Mouse (Mus musculus): ENCODE data around the gene Wscd1. TPM values are rescaled to one million over a fixed set of nuclear protein-coding genes. Genes with fewer than 3 reads are reported as not detected.

The Wscd1 gene
- polyA plus RNA-seq (2015; fragmentation: Nextera tagmentation; extraction: Ambion mirVana) = 20.4 and 21.0 TPM in 2 replicates

GRCm38 (mm10) chr11:71749671-71750070, at the start of gene Wscd1:
Gene Wscd1, plus strand, starts transcription at chr11:71749920.
- ATAC-seq (replicated peaks; ENCODE audit: low FRiP score, low read depth) (no peak), DNase-seq (ENCODE audit: low spot score) (peak; percentile 61)
- peak within 1 kb of the TSS; percentile 58 for H3K4me3 ChIP-seq (replicated peaks; ENCODE audit: low read depth, low read length)
- H3K36me3 ChIP-seq (ENCODE audit: insufficient read depth, low read length) = no peaks in the 10 kb centered on the region
- no peaks in the 10 kb centered on the region for H3K9me3 ChIP-seq (replicated peaks; ENCODE audit: low read length)
- H3K4me1 ChIP-seq (replicated peaks; ENCODE audit: insufficient read depth, low read length) = peaks cover 5% of the 10 kb centered on the region; the same call in 1 of the 2 replicates
- peak; percentile 69 for TF ChIP-seq CTCF (IDR thresholded peaks at IDR 0.05; ENCODE audit: low read depth)
- H3K4me2 ChIP-seq (ENCODE audit: low read length) = peak within 1 kb of the TSS; percentile 95
- H3K27ac ChIP-seq = no peak within 1 kb of the TSS
- peaks cover 18% of the 10 kb centered on the region; the same call in 1 of the 2 replicates for H3K27me3 ChIP-seq (ENCODE audit: insufficient read depth, low read length)
- WGBS = 16% methylated on average over 5 of the region's 5 CpGs
- H3K9ac ChIP-seq (ENCODE audit: low read depth, low read length) = peak within 1 kb of the TSS; percentile 59

- Histone ChIP-seq H3K9ac (ENCODE audit: low read depth, low read length) (no peak overlapping the region), H3K27me3 (ENCODE audit: insufficient read depth, low read length) (no peaks in the 10 kb centered on the region), H3K36me3 (ENCODE audit: insufficient read depth, low read length) (no peaks in the 10 kb centered on the region), H3K4me3 (replicated peaks; ENCODE audit: low read depth, low read length) (no peak overlapping the region), H3K27ac (no peak overlapping the region), H3K4me1 (replicated peaks; ENCODE audit: insufficient read depth, low read length) (no peaks in the 10 kb centered on the region), H3K4me2 (ENCODE audit: low read length) (no peak overlapping the region), H3K9me3 (replicated peaks; ENCODE audit: low read length) (no peaks in the 10 kb centered on the region)
- 78% methylated on average over 3 of the region's 3 CpGs for WGBS
- no peak for ATAC-seq (replicated peaks; ENCODE audit: low FRiP score, low read depth)
- DNase-seq (ENCODE audit: low spot score) = no peak
- no peak for TF ChIP-seq CTCF (IDR thresholded peaks at IDR 0.05; ENCODE audit: low read depth)
These were observed 21.7 kb upstream of the Wscd1 start for GRCm38 (mm10) chr11:71728066-71728465.

GRCm38 (mm10) chr11:71729287-71729686, 20.4 kb upstream of the Wscd1 start:
- ATAC-seq (replicated peaks; ENCODE audit: low FRiP score, low read depth) = no peak
- no peak for TF ChIP-seq CTCF (IDR thresholded peaks at IDR 0.05; ENCODE audit: low read depth)
- DNase-seq (ENCODE audit: low spot score) = no peak
- no peaks in the 10 kb centered on the region for H3K36me3 ChIP-seq (ENCODE audit: insufficient read depth, low read length)
- no peaks in the 10 kb centered on the region for H3K27me3 ChIP-seq (ENCODE audit: insufficient read depth, low read length)
- H3K4me1 ChIP-seq (replicated peaks; ENCODE audit: insufficient read depth, low read length) = no peaks in the 10 kb centered on the region
- no peak overlapping the region for H3K4me2 ChIP-seq (ENCODE audit: low read length)
- no peaks in the 10 kb centered on the region for H3K9me3 ChIP-seq (replicated peaks; ENCODE audit: low read length)
- no peak overlapping the region for H3K4me3 ChIP-seq (replicated peaks; ENCODE audit: low read depth, low read length)
- no peak overlapping the region for H3K9ac ChIP-seq (ENCODE audit: low read depth, low read length)
- WGBS = 89% methylated on average over 3 of the region's 3 CpGs
- no peak overlapping the region for H3K27ac ChIP-seq

GRCm38 (mm10) chr11:71733771-71734170, 15.9 kb upstream of the Wscd1 start:
- 59% methylated on average over 4 of the region's 4 CpGs for WGBS

GRCm38 (mm10) chr11:71737106-71737505, 12.6 kb upstream of the Wscd1 start:
- Histone ChIP-seq H3K27me3 (ENCODE audit: insufficient read depth, low read length) (no peaks in the 10 kb centered on the region), H3K4me3 (replicated peaks; ENCODE audit: low read depth, low read length) (no peak overlapping the region), H3K4me1 (replicated peaks; ENCODE audit: insufficient read depth, low read length) (no peaks in the 10 kb centered on the region), H3K4me2 (ENCODE audit: low read length) (no peak overlapping the region), H3K27ac (no peak overlapping the region), H3K9ac (ENCODE audit: low read depth, low read length) (no peak overlapping the region), H3K9me3 (replicated peaks; ENCODE audit: low read length) (no peaks in the 10 kb centered on the region), H3K36me3 (ENCODE audit: insufficient read depth, low read length) (no peaks in the 10 kb centered on the region)
- no peak; the same call in 1 of the 2 replicates for ATAC-seq (replicated peaks; ENCODE audit: low FRiP score, low read depth)
- TF ChIP-seq CTCF (IDR thresholded peaks at IDR 0.05; ENCODE audit: low read depth) = peak; percentile 76
- 32% methylated on average over 5 of the region's 5 CpGs for WGBS
- peak; percentile 68 for DNase-seq (ENCODE audit: low spot score)

More at GRCm38 (mm10) chr11:71733771-71734170, 15.9 kb upstream of the Wscd1 start:
- Histone ChIP-seq H3K4me1 (replicated peaks; ENCODE audit: insufficient read depth, low read length) (no peaks in the 10 kb centered on the region), H3K27ac (no peak overlapping the region), H3K4me2 (ENCODE audit: low read length) (no peak overlapping the region), H3K27me3 (ENCODE audit: insufficient read depth, low read length) (no peaks in the 10 kb centered on the region), H3K9ac (ENCODE audit: low read depth, low read length) (no peak overlapping the region), H3K9me3 (replicated peaks; ENCODE audit: low read length) (no peaks in the 10 kb centered on the region), H3K36me3 (ENCODE audit: insufficient read depth, low read length) (no peaks in the 10 kb centered on the region), H3K4me3 (replicated peaks; ENCODE audit: low read depth, low read length) (no peak overlapping the region)
- TF ChIP-seq CTCF (IDR thresholded peaks at IDR 0.05; ENCODE audit: low read depth) = no peak
- DNase-seq (ENCODE audit: low spot score) = no peak
- ATAC-seq (replicated peaks; ENCODE audit: low FRiP score, low read depth) = no peak

GRCm38 (mm10) chr11:71738501-71739045, 11.1 kb upstream of the Wscd1 start:
- H3K27ac ChIP-seq = no peak overlapping the region
- H3K9ac ChIP-seq (ENCODE audit: low read depth, low read length) = no peak overlapping the region
- no peak for ATAC-seq (replicated peaks; ENCODE audit: low FRiP score, low read depth)
- no peaks in the 10 kb centered on the region for H3K4me1 ChIP-seq (replicated peaks; ENCODE audit: insufficient read depth, low read length)
- no peak overlapping the region for H3K4me3 ChIP-seq (replicated peaks; ENCODE audit: low read depth, low read length)
- H3K27me3 ChIP-seq (ENCODE audit: insufficient read depth, low read length) = no peaks in the 10 kb centered on the region
- TF ChIP-seq CTCF (IDR thresholded peaks at IDR 0.05; ENCODE audit: low read depth) = no peak
- no peaks in the 10 kb centered on the region for H3K36me3 ChIP-seq (ENCODE audit: insufficient read depth, low read length)
- H3K4me2 ChIP-seq (ENCODE audit: low read length) = no peak overlapping the region
- no peak for DNase-seq (ENCODE audit: low spot score)
- H3K9me3 ChIP-seq (replicated peaks; ENCODE audit: low read length) = no peaks in the 10 kb centered on the region
- 57% methylated on average over 2 of the region's 2 CpGs for WGBS
